Mouse (Mus musculus) CH12.LX (cell line): ENCODE measurements around the gene Ppp4r3b. TPM values are rescaled to one million over a fixed set of nuclear protein-coding genes. Genes with fewer than 3 reads are reported as not detected.

Source experiments
- DNase-seq: peaks from one replicate; pipeline ENCODE4 v3.0.0-alpha.2; 2013; ENCODE audit errors: extremely low read depth
- H3K27ac ChIP-seq: 2 replicates; pipeline ENCODE4 v1.5.1; 2012; ENCODE audit warnings: low read depth, mild to moderate bottlenecking, control low read depth, moderate library complexity; ENCODE audit not compliant: insufficient read depth
- H3K27me3 ChIP-seq: replicated peaks from 2 replicates; pipeline ENCODE3; 2012; ENCODE audit warnings: inconsistent platforms
- H3K36me3 ChIP-seq, 2 experiments: replicated peaks in 1 of 2; 2 replicates each; pipeline versions ENCODE3 to v1.6.1; 2012; ENCODE audit warnings: inconsistent platforms in 1 of 2, low read length in 1 of 2, mild to moderate bottlenecking in 1 of 2, mixed read lengths in 1 of 2, moderate library complexity in 1 of 2; ENCODE audit not compliant: control insufficient read depth in 1 of 2, insufficient read depth in 1 of 2
- H3K4me1 ChIP-seq, 2 experiments: 2 replicates each; pipeline ENCODE4 v1.6.1; 2012; ENCODE audit warnings: inconsistent platforms in 1 of 2, moderate library complexity in 1 of 2; ENCODE audit not compliant: insufficient read depth in 2 of 2, control insufficient read depth in 1 of 2
- H3K4me2 ChIP-seq: 2 replicates; pipeline ENCODE4 v1.6.1; 2012; ENCODE audit warnings: low read depth, mild to moderate bottlenecking, control low read depth; ENCODE audit not compliant: poor library complexity, insufficient read depth, severe bottlenecking
- H3K4me3 ChIP-seq, 3 experiments: fragments of 150-350 bp in 1 of 3; sonication (generic) in 1 of 3; replicated peaks in 1 of 3; 2 replicates each; pipeline versions ENCODE3 to v1.5.1; 2011 to 2012; ENCODE audit warnings: low read depth in 2 of 3, low read length in 2 of 3, mild to moderate bottlenecking in 2 of 3, moderate library complexity in 2 of 3, control low read depth in 1 of 3, improper control_type of control experiment in 1 of 3, inconsistent platforms in 1 of 3, mixed read lengths in 1 of 3; ENCODE audit not compliant: poor library complexity in 1 of 3
- H3K79me2 ChIP-seq: replicated peaks from 2 replicates; pipeline ENCODE4 v1.6.1; 2012; ENCODE audit warnings: mild to moderate bottlenecking, moderate library complexity; ENCODE audit not compliant: control insufficient read depth, poor library complexity, insufficient read depth, severe bottlenecking; ENCODE audit errors: extremely low read depth
- H3K9ac ChIP-seq: 2 replicates; pipeline ENCODE4 v1.6.1; 2012; ENCODE audit warnings: low read depth, mild to moderate bottlenecking, control low read depth, moderate library complexity; ENCODE audit not compliant: insufficient read depth
- H3K9me3 ChIP-seq: replicated peaks from 2 replicates; pipeline ENCODE3; 2012; ENCODE audit warnings: low read length, inconsistent platforms, mixed read lengths
- BHLHE40 ChIP-seq: IDR thresholded peaks from 2 replicates; pipeline ENCODE4 v1.6.1; 2011; ENCODE audit warnings: mild to moderate bottlenecking, low read depth, low read length, improper control_type of control experiment
- CHD2 ChIP-seq: IDR thresholded peaks from 2 replicates; pipeline ENCODE4 v1.6.1; 2011; ENCODE audit warnings: low read length, improper control_type of control experiment
- CTCF ChIP-seq, 2 experiments: IDR thresholded peaks in 1 of 2; conservative IDR thresholded peaks in 1 of 2; 2 replicates each; pipeline ENCODE4 v1.5.1; 2011 to 2012; ENCODE audit warnings: low read depth in 2 of 2, low read length in 2 of 2, improper control_type of control experiment in 1 of 2, inconsistent platforms in 1 of 2, mild to moderate bottlenecking in 1 of 2, moderate library complexity in 1 of 2
- ELF1 ChIP-seq: IDR thresholded peaks from 2 replicates; pipeline ENCODE4 v1.6.1; 2014; ENCODE audit warnings: low read depth, mild to moderate bottlenecking, inconsistent platforms, low read length, improper control_type of control experiment
- EP300 ChIP-seq: IDR thresholded peaks from 2 replicates; pipeline ENCODE4 v1.6.1; 2011; ENCODE audit warnings: low read length, improper control_type of control experiment
- ETS1 ChIP-seq: conservative IDR thresholded peaks from 2 replicates; pipeline ENCODE4 v1.6.1; 2012; ENCODE audit warnings: low read depth, mild to moderate bottlenecking, inconsistent platforms, low read length, improper control_type of control experiment, moderate library complexity
- GABPA ChIP-seq: IDR thresholded peaks from 2 replicates; pipeline ENCODE4 v1.6.1; 2012; ENCODE audit warnings: low read depth, low read length, improper control_type of control experiment, inconsistent platforms; ENCODE audit not compliant: insufficient replicate concordance
- HCFC1 ChIP-seq: IDR thresholded peaks from 2 replicates; pipeline ENCODE4 v1.6.1; 2012; ENCODE audit warnings: low read depth, mild to moderate bottlenecking, inconsistent platforms, low read length, improper control_type of control experiment
- IRF4 ChIP-seq: IDR thresholded peaks from 2 replicates; pipeline ENCODE4 v1.6.1; 2014; ENCODE audit warnings: low read depth, mild to moderate bottlenecking, inconsistent platforms, low read length, improper control_type of control experiment
- JUN ChIP-seq: IDR thresholded peaks from 2 replicates; pipeline ENCODE4 v1.6.1; 2011; ENCODE audit warnings: low read depth, mild to moderate bottlenecking, low read length, improper control_type of control experiment, moderate library complexity; ENCODE audit not compliant: insufficient read depth
- JUND ChIP-seq: conservative IDR thresholded peaks from 2 replicates; pipeline ENCODE4 v1.6.1; 2011; ENCODE audit warnings: low read depth, low read length, improper control_type of control experiment
- MAFK ChIP-seq: IDR thresholded peaks from 2 replicates; pipeline ENCODE4 v1.6.1; 2011; ENCODE audit warnings: low read length, improper control_type of control experiment; ENCODE audit not compliant: insufficient replicate concordance
- MAZ ChIP-seq: IDR thresholded peaks from 2 replicates; pipeline ENCODE4 v1.6.1; 2012; ENCODE audit warnings: low read depth, mild to moderate bottlenecking, inconsistent platforms, low read length, improper control_type of control experiment, moderate library complexity
- MYC ChIP-seq: IDR thresholded peaks from 2 replicates; pipeline ENCODE4 v1.6.1; 2011; ENCODE audit warnings: low read depth, mild to moderate bottlenecking, improper control_type of control experiment, low read length
- NRF1 ChIP-seq: IDR thresholded peaks from 2 replicates; pipeline ENCODE4 v1.6.1; 2014; ENCODE audit warnings: low read depth, mild to moderate bottlenecking, inconsistent platforms, low read length, improper control_type of control experiment, moderate library complexity
- POLR2A ChIP-seq: IDR thresholded peaks from 2 replicates; pipeline ENCODE4 v1.6.1; 2011; ENCODE audit warnings: low read depth, mild to moderate bottlenecking, improper control_type of control experiment, low read length
- POLR2AphosphoS2 ChIP-seq: IDR thresholded peaks from 2 replicates; pipeline ENCODE4 v1.6.1; 2011; ENCODE audit warnings: low read depth, low read length, improper control_type of control experiment
- RAD21 ChIP-seq: IDR thresholded peaks from 2 replicates; pipeline ENCODE4 v1.6.1; 2011; ENCODE audit warnings: low read depth, mild to moderate bottlenecking, low read length, improper control_type of control experiment, moderate library complexity
- RCOR1 ChIP-seq: conservative IDR thresholded peaks from 2 replicates; pipeline ENCODE4 v1.6.1; 2012; ENCODE audit warnings: low read depth, mild to moderate bottlenecking, inconsistent platforms, low read length, improper control_type of control experiment
- SIN3A ChIP-seq: IDR thresholded peaks from 2 replicates; pipeline ENCODE4 v1.6.1; 2012; ENCODE audit warnings: low read length, improper control_type of control experiment, inconsistent platforms
- SMC3 ChIP-seq: IDR thresholded peaks from 2 replicates; pipeline ENCODE4 v1.6.1; 2011; ENCODE audit warnings: low read depth, low read length, improper control_type of control experiment
- TBP ChIP-seq: conservative IDR thresholded peaks from 2 replicates; pipeline ENCODE4 v1.6.1; 2011; ENCODE audit warnings: low read depth, low read length, improper control_type of control experiment
- TCF12 ChIP-seq: IDR thresholded peaks from 2 replicates; pipeline ENCODE4 v1.6.1; 2014; ENCODE audit warnings: low read depth, mild to moderate bottlenecking, inconsistent platforms, low read length, improper control_type of control experiment
- UBTF ChIP-seq: IDR thresholded peaks from 2 replicates; pipeline ENCODE4 v1.6.1; 2012; ENCODE audit warnings: low read depth, mild to moderate bottlenecking, inconsistent platforms, low read length, improper control_type of control experiment, moderate library complexity
- USF1 ChIP-seq: IDR thresholded peaks from 2 replicates; pipeline ENCODE4 v1.6.1; 2014; ENCODE audit warnings: low read depth, mild to moderate bottlenecking, inconsistent platforms, low read length, improper control_type of control experiment
- USF2 ChIP-seq: conservative IDR thresholded peaks from 2 replicates; pipeline ENCODE4 v1.6.1; 2011; ENCODE audit warnings: low read depth, low read length, improper control_type of control experiment
- ZC3H11A ChIP-seq: IDR thresholded peaks from 2 replicates; pipeline ENCODE4 v1.6.1; 2012; ENCODE audit warnings: low read depth, mild to moderate bottlenecking, inconsistent platforms, low read length, improper control_type of control experiment
- ZMIZ1 ChIP-seq: IDR thresholded peaks from 2 replicates; pipeline ENCODE4 v1.6.1; 2012; ENCODE audit warnings: low read depth, mild to moderate bottlenecking, inconsistent platforms, low read length, improper control_type of control experiment
- ZNF384 ChIP-seq: IDR thresholded peaks from 2 replicates; pipeline ENCODE4 v1.6.1; 2012; ENCODE audit warnings: low read depth, low read length, improper control_type of control experiment, inconsistent platforms
- dilution Hi-C: fragments of 300-500 bp; cut with MboI; formaldehyde crosslinking; loops from 2 replicates; pipeline ENCODE4 v1.14.3; 2020; ENCODE audit warnings: low sequenced_read_pairs; ENCODE audit not compliant: extremely low pct_unique_long_range_greater_than_20kb, extremely low pct_ligation_motif_present
- in situ Hi-C: fragments of 300-500 bp; cut with MboI; formaldehyde crosslinking; loops from 3 replicates; pipeline ENCODE4 v1.14.3; 2019; ENCODE audit warnings: low sequenced_read_pairs, low pct_ligation_motif_present, low pct_unique_long_range_greater_than_20kb, mixed read lengths
- polyA plus RNA-seq: library from polyadenylated mRNA; unstranded; fragments of >175 nt; gene quantifications from 2 replicates; pipeline ENCODE4 v1.2.1, GENCODE M21; 2012; ENCODE audit warnings: low read depth; ENCODE audit not compliant: insufficient read length
- total RNA-seq, 2 experiments: library from RNA; depleted of rRNA; stranded (reverse); fragments of 300-350 nt in 1 of 2; fragments of >200 nt in 1 of 2; gene quantifications; 2 replicates each; pipeline ENCODE4 v1.2.3; 2012 to 2014

The Ppp4r3b gene
- total and polyA plus RNA-seq, 3 experiments: 95.5 to 127 (median 116) TPM

GRCm38 (mm10) chr11:29129862-29130384, 42.8 kb upstream of the Ppp4r3b start:
- dilution Hi-C loops: no loop called here
- H3K27ac ChIP-seq: no peak overlapping the region
- no peaks in the 10 kb centered on the region for H3K9me3 ChIP-seq
- no peak for DNase-seq
- peaks cover 18% of the 10 kb centered on the region for H3K79me2 ChIP-seq
- H3K9ac ChIP-seq: peak overlapping the region; percentile 58
- H3K36me3 ChIP-seq: peaks cover 11 to 21% of the 10 kb centered on the region in 2 experiments
- TF ChIP-seq MYC (0 out of 2 replicates have a peak, but pooled peaks have one; percentile 7), JUND (no peak)
- TF ChIP-seq, all 38 proteins: peak for 1
- Histone ChIP-seq H3K4me1 (peaks cover 0 to 16% of the 10 kb centered on the region in 2 experiments; a peak in 2 of 4 replicates), H3K27me3 (no peaks in the 10 kb centered on the region), H3K4me2 (peak overlapping the region; percentile 94; the same call in 1 of the 2 replicates), H3K4me3 (peak overlapping the region; percentile 63 to 100 (median 86))
- in situ Hi-C loops: no loop called here

- dilution Hi-C loops (no loop called here), in situ Hi-C loops (no loop called here)
- DNase-seq: peak; percentile 95
- peaks cover 18% of the 10 kb centered on the region for H3K79me2 ChIP-seq
- H3K9me3 ChIP-seq: no peaks in the 10 kb centered on the region
- H3K9ac ChIP-seq: peak within 1 kb of the TSS; percentile 88
- no peaks in the 10 kb centered on the region for H3K27me3 ChIP-seq
- H3K4me1 ChIP-seq: peaks cover 0 to 16% of the 10 kb centered on the region in 2 experiments; a peak in 2 of 4 replicates
- H3K36me3 ChIP-seq: peaks cover 13 to 28% of the 10 kb centered on the region in 2 experiments
- peak within 1 kb of the TSS; percentile 94 for H3K4me2 ChIP-seq
- peak within 1 kb of the TSS; percentile 14; the same call in 1 of the 2 replicates for H3K27ac ChIP-seq
- peak within 1 kb of the TSS; percentile 63 to 100 (median 86) for H3K4me3 ChIP-seq
- TF ChIP-seq ELF1 (peak; percentile 66), SIN3A (peak; percentile 77; the same call in 1 of the 2 replicates), RCOR1 (no peak), ETS1 (no peak), POLR2A (peak; percentile 96), UBTF (no peak), RAD21 (no peak), POLR2AphosphoS2 (peak; percentile 46; the same call in 1 of the 2 replicates), EP300 (no peak), MYC (peak; percentile 37), MAFK (no peak), ZMIZ1 (peak; percentile 52; the same call in 1 of the 2 replicates), USF2 (no peak), CTCF (conservative IDR thresholded peaks at IDR 0.05 in 1 of 2, IDR thresholded peaks at IDR 0.05 in 1 of 2; ENCODE audit: low read depth in 2 of 2, low read length in 2 of 2) (no peak), BHLHE40 (no peak; the same call in 1 of the 2 replicates), ZNF384 (no peak), GABPA (no peak), TCF12 (peak; percentile 89), HCFC1 (peak; percentile 66), NRF1 (peak; percentile 36; the same call in 1 of the 2 replicates), IRF4 (peak; percentile 90), SMC3 (no peak), CHD2 (no peak), JUN (no peak), MAZ (no peak), TBP (peak; percentile 88; the same call in 1 of the 2 replicates), JUND (no peak), USF1 (no peak), ZC3H11A (no peak)
These were observed 42.0 kb upstream of the Ppp4r3b start, which contains the start of gene Pnpt1 for GRCm38 (mm10) chr11:29130385-29131355. Gene Pnpt1 (plus strand): TSS chr11:29130744.
